Mouse (Mus musculus): Measurements from ENCODE around the gene Mast4.
"Not testable (repeated sequence)": the region's sequence is repeated elsewhere in the genome, so short reads cannot be mapped to it uniquely, and the experiment has no call there.

The Mast4 gene

DNA sequence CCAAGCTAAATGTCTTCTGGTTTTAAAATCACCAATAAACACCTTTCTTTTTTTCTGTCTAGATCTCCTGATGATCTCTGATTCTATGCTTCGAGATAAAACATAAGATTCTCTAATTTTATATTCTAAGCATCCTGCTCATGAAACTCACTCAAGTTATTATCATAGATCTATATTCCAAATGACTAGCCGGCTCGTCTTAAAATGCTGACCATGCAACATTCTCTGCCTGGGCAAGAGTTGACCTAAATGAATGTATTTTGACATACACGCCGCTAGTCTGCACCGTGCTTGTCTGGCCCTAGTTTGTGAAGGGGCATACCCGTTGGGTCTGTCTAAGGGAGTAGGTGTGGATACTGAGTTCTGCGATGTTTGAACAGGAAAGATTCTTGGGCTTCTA is 579.2 kb downstream of the Mast4 start:
- DNase-seq (ENCODE audit: low read depth, low spot score) = no peak

DNA sequence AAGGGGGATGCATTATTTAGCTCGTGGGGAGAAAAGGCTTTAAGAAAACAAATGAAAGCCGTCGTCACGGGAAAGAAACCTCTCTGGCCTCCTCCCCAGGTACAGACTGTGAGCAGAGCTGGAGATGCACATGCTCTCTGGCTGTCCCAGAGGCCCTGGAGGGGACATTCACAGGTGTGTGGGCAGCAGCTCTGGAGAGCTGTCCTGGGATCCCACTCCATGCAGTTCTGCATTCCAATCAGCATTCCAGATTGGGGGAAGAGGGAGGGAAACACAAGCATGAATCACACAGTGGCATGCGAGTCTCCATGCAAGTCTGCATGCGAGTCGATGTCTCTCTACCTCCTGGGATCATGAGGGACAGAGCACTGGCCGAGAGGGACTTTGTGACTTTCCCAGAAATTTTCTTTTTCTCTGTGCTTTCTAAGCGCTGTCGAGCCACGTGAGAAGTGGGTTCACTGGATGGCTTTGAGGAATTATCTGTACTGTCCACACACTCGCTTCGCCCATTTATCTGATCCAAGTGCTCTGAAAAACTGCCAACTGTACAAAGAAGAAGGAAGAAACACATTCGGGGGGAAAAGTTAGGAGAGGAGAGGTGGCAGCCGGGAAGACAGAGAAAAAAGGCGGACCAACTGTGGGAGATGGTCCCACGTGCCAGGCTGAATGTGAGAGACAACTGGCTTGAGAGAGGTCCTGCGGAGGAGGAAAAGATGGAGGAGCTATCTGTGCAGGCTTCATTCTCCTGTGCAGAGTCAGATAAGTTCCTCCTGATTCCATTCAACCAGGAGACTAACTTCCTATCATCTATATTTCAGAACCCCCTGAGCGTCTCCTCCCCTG is 580.4 kb downstream of the Mast4 start:
- DNase-seq (ENCODE audit: low read depth, low spot score) = no peak

DNA sequence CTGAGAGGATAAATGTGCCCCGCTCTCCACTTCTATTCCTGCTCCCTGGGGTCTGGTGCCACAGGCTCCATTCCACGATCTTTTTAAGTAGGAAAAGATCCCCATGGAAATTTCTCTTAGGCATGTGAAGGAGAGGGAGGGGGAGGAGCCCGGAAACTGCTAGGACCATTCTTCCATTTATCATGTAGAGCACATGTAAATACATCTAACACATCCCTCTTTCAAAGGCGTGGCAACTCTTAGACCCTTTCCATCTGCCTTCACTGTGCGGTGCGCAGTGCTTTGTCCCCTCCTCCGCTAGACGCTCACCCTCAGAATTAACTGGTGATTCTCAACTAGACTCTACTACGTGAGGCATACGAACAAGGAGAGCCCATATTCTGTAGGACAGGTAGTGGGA is 584.4 kb downstream of the Mast4 start:
- DNase-seq (ENCODE audit: low read depth, low spot score) = peak; percentile 79

DNA sequence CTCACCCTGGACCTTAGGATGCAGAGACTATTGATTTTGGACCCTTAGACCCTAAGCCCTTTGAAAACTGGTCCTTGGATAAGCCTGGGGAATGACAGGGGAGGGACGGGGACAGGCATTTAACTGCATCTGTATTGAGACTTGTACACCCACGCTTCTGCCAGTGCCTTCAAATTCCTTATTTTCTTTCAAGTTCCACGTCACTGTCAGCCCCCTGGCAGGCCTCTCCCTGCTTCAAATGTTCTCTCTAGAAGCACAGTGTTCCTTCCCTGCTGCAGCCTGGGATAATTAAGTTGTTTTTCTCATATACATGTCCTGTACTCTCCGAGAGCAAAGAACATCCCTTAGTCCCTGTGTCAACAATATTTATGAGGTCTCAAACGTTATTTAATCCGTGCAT is 585.1 kb downstream of the Mast4 start:
- no peak for DNase-seq (ENCODE audit: low read depth, low spot score)

DNA sequence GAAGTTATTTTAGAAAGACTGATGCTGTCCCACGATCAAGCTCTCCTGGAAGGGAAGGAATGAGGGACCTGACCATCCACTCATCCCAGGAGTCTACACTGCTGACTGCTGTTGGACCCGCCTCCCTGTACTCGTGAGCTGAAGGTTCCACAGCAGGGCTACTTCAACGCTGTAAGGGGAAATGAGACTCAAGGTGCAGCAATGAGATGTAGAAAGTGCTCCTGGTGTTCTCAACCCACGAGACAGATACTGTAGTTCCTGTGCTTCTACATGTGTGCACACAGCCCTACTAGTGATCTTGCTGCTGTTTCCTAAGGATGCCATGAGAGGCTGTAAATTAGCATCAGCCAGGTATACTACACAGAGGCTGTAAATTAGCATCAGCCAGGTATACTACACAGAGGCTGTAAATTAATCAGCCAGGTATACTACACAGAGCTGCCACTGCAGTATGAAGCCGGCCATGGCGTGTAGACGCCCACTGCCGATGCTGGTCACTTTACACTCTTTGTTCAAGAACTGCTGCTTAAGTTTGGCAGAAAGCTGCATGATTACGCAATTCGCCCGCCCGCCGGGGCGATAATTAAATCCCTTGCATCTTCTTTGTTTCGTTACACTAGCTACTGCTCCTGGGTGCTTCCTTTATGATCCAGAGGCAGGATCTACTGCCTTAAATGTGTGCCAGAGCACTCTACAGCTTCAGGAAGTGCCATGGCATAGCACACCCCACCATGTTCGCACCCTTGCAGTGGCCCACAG is 587.3 kb downstream of the Mast4 start:
- no peak for DNase-seq (ENCODE audit: low read depth, low spot score)

DNA sequence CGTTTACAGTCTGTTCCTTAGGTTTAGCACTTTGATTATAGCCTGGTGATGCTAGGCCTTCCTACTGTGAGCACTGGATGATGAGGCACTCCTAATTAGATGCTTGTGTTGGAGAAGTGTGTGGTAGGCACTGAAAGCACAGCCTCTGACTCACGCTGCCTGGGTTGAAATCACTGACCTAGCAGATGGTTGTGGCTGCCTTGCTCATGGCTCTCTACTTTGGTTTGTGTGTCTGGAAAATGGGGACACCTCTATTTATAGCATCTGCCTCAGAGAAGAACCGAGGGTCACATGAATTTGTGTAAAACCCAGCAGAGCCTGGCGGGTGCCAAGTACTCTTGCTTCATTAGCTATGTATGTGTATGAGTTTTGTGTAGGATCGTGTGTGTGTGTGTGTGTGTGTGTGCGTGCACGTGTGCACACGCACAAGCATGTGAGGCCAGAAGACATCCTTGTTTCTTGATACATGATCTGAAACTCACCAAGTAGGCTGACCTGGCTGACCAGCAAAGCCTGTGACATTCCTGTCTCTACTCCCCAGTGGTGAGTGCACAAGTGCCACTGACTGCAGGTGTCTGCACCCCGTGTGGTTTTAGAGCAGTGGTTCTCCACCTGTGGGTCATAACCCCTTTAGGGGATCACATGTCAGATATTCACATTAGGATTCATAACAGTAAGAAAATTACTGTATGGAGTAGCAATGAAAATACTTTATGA is 588.5 kb downstream of the Mast4 start:
- no peak for DNase-seq (ENCODE audit: low read depth, low spot score)

DNA sequence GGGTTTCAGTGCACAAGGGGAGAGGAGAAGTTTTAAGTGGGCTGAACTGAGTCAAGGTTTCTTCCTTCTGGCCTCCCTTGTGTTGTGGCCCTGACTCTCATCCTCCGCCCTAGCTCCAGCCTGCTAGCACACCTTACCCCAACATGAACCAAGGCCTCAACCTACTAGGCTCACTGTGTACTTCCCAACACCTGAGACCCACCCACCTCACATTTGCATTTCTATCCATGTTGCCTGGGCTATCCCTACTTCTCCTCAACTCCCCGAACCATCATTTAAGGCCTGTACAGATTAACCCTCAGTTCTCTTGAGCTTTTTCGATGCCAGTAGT is 589.1 kb downstream of the Mast4 start:
- no peak for DNase-seq (ENCODE audit: low read depth, low spot score)

DNA sequence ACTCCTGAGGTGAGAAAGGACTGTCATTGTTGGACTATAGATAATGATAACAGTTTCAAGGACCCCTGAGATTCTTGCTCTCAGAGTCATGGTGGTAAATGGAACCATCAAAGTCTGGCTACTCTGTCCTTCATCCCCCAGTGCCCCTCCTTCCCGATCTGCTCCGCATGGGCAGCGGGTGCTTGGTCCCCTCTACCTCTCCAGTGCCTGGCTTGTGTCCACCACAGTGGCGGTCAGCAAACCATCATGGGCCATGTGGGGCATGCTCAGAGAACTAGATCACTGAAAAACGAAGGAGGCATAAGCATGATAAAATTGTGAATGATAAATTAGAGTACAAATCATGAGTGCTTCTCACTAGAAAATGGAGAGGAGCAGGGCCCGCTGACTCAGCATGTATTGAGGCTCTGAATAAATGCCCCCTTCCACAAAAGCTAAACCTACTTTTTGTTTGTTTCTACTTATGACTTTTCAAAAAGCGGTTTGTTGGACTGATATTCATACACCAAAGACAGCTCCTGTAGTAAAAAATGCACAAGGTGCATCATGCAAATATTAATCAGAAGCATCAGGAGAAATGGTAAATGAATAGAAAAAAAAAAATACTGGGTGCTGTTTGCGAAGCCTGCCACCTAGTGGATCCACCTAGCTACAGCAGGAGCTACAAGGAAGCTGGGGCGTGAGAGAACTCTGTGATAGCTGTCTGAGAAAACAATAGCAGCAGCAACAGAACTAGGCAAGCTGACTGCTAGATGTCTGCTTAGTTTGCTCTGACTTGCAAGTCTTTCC is 589.6 kb downstream of the Mast4 start:
- peak; percentile 74 for DNase-seq (ENCODE audit: low read depth, low spot score)

DNA sequence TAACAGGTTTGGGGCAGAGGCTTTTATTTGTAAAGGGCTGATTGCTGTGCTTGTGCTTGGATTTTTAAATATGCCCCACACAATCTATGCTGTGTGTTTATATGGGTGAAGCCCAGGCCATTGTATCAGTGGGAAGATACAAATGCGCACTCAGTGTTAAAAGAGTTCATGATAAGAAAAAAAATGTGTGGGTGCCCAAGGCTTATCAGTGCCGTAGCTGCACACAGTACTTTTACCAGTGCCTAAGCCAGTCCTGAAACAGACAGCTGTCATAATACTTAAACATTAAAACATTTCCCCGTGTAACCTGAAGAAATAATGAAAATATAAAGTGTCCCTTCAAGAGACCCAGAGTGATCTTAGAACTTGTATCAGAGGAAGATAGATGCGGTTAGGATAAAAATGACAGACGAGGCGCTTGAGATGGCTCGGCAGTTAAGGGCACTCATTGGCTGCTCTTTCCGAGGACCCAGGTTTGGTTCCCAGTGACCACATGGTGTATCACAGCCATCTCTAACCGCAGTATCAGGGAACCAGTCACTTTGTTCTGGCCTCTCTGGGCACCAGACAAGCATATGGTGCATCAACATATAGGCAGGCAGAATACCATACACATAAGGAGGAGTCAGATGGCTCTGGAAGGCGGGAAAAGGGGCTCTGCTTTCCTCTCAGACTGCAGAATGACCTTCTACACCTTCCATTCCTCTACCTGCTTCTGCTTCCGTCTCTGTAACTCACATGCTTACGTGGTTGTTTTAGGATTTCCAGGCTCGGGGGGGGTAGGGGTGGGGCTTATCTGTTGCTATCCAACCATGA is 594.4 kb downstream of the Mast4 start:
- DNase-seq (ENCODE audit: low read depth, low spot score) = no peak

DNA sequence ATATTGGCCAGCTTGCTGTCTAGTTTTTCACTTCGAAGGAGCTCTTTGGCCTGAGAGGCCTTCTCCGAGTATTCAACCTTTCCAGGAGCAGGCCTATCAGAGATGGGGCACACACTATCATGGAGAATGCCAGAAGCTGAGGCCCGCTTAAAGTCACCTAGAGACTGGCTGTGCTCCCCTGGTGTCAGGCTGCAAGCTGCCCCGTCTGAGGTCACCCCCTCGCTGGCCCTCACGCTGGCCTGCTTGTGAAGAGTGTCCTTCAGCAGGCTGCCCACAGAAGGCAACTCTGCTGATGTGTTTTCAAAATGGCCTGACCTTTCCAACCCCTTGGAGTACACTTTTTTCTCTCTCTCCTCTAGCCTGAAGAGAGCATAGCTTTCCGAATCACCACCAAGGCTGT is 596.5 kb downstream of the Mast4 start:
- DNase-seq (ENCODE audit: low read depth, low spot score) = no peak

DNA sequence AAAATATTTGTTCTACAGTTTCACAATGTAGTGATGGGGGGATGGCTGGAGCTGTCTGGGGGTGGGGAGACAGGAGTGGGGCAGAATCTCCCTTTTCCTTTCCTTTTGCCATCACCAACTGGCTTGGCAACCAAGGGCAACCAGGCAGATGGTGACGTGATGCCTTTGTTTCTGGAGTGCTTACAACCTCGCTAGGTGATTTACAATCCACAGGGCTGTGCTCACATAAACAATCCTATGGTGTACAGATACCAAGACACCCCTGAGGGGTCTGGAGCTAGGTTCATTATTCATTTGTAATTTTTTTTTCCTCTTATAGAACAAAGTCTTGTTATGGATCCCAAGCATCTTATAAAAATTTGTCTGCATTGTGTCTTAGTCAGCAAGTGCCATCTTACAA is 601.2 kb downstream of the Mast4 start:
- no peak for DNase-seq (ENCODE audit: low read depth, low spot score)

DNA sequence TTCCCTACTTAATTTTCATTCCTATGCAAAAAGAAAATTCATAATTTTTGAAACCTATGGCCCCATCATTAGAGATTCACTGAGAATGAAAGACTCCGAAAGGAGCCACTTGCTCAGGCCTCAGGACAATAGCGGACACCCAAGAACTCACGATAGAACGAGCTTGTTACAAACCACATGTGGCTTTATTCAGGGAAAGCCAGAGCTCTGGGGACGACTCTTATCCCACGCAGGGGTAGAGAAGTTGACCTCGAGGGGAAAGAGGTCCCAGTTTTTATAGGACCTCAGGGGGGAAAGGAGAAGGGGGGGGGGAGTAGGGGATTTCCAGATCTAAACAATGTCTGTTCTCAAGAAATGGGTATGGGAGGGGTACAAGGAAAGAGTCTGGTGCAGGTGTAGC is 605.3 kb downstream of the Mast4 start:
- DNase-seq (ENCODE audit: low read depth, low spot score) = not testable (repeated sequence)

DNA sequence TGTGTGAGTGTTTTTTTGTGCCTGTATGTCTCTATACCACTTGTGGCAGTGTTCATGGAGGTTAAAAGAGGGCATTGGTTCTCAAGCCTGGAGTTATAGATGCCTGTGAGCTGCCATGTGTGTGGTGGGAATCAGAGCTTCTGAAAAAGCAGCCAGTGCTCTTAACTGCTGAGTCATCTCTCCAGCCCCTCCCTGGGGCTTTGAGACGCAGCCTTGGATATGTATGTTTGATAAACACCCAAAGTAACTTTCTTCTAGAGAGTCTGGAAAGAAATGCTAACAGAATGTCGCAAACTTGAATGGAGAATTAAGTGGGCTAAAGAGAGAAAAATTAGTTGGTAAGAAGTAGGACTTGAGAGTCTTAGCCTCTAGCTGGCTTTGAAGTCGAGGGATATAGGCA is 606.3 kb downstream of the Mast4 start:
- no peak for DNase-seq (ENCODE audit: low read depth, low spot score)

DNA sequence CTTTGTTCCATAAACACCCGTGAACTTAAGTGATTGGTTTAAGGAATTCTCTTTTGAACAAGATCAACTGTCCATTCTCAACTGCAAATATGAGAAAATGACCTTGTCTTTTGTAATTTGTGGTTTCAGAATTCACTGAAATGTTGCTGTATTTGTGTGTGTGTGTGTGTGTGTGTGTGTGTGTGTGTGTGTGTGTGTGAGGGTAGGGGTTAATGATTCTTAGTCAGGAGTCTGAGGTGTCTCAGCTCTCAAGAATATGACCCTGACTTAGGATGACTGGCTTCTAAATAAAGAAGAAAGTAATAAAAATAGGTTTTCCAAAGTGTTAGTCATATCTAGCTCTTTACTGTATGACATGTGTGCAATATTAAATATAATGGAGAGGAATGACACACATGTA is 607.4 kb downstream of the Mast4 start:
- no peak for DNase-seq (ENCODE audit: low read depth, low spot score)

DNA sequence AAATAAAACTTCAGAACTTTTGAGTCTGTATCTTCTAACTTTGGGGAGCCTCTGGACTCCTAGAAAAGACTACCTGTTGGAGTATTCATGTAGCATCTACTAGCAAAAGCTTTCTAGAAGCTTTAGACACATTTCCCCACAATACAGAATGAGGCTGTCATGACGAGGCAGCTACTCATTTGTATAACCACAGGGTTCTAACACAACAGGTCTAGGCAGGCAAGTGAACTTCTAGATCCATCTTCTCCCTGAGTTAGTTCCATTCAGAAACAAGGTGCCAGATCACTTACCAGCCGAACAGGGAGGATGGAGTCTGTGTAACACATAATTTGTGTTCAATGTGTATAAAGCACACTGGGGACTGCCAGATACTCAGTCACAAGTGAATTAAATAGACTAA is 608.4 kb downstream of the Mast4 start:
- DNase-seq (ENCODE audit: low read depth, low spot score) = no peak

DNA sequence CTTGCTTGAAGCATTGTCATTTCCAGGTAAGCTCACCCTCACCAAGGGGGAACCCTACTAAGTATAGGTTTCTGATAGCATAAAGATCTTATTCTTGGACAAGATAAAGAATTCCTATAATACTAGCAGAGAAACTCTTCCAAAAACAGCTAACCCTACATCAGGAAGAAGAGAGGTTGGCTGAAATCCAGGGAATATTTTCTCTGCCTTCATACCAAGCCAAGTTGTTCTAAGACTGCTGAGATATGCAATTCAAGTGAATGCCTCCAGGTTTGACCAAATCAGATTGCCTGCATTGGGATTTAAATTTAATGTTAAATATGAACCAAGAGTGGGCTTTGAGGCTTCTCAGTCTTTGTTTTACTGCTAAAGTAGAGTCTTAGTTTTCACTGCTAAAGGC is 608.9 kb downstream of the Mast4 start:
- DNase-seq (ENCODE audit: low read depth, low spot score) = no peak

DNA sequence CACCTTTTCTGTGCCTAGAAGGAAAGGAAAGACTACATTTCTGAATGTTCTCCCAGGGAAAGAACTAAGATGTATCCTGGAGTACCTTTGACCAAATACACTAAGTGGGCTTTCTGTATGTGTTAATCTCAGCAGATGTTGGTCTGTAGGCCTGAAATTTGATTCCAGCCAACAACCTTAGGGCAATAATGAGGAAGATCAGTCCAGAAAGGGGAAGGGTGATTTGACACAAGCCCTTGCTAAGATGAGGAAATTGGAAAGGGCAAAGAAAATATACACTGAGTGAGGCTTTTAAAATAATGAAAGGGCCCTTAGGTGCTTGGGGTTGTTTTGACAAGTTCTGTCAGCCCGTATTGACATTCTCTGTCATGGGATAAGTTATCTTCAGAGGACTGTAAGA is 617.3 kb downstream of the Mast4 start:
- no peak for DNase-seq (ENCODE audit: low read depth, low spot score)

DNA sequence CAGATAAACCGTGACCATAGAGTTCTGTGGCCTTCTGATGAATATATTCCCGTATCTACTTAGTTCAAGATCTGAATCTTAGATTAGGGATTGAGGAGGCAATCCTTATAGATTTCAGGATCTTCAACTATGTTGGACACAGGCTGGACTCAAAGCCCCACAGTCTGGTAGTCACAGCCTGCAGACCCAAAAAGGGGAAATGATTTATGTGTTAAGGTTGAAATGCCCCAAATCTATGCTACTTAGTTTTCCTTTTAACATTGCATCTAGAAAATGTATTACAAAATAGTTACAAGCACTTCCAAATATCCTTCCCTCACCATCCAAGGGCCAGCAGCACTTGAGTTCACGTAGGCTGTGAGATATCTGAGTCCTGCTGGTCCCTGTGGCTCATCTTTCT is 633.6 kb downstream of the Mast4 start:
- DNase-seq (ENCODE audit: low read depth, low spot score) = no peak

DNA sequence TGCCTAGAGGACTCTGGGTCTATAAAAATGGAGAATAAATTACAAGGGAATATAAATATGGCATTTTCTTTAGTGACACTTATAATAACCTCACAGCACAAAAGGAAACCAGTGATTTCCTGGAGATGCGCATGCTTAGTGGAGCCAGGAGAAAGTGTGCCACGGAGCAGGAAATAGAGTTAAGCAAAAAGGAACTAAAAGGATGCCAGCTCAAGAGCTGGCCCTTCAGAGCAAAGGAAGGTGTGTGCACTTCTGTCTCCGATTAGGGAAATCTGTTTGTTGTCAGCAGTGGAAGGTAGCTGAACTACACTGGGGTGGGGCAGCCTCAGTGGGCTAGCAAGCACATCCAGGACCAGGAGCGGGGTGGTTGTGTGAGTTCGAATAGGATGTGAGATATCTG is 634.1 kb downstream of the Mast4 start:
- DNase-seq (ENCODE audit: low read depth, low spot score) = no peak

DNA sequence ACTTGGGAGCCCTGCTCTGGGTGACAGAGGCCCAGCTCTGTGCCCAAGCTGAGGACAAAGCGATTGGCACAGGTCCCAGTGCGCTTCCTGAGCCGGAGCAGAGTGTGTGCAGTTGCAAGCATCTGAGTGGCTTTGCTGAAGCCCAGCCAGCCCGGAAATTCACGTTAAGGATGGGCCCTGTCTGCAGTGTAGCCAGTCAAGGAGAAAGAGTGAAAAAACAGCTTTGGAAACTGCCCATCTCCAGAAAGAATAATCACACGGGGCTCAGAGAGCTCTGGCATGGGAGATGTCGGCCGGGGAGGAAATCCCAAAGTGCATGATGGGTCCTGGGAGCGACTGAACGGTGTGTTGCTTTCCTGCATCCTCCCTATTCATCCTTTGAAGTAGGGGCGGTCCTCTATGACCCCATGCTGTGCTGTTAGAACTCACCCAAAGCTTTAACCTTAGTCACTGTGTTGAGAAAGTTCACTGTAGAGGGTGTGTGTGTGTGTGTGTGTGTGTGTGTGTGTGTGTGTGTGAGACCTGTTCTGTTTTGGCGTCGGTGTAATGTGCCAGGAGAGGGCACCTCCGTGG is 635.5 kb downstream of the Mast4 start:
- peak; percentile 92 for DNase-seq (ENCODE audit: low read depth, low spot score)

DNA sequence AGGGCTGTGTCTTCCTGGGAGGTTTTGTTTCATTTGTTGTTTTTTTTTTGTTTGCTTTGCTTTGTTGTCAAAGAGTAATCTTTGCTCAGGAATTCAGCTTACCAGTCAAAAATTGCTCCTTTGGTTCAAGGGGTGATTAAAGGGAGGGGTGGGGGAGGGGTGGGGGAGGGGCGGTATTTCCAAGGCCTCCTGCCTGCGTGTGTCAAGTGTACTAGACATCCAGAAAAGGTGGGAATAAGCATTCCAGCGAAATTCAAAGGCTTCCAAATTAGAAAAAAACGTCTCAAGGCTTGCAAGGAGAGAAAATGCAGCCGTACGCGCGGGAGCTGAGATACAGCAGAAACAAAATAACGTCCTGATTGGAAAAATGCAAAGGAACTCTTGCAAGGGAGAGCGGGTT is 636.0 kb downstream of the Mast4 start:
- no peak for DNase-seq (ENCODE audit: low read depth, low spot score)
